Mouse (Mus musculus) T-helper 1 cell (primary cell): ENCODE results near the gene Fxyd2.

ENCODE experiments used
- in situ Hi-C: fragments of 300-600 bp; cut with MboI, MseI; formaldehyde crosslinking; loops from one replicate; pipeline ENCODE4 v1.15.1; 2025; ENCODE audit warnings: high pct_unique_total_duplicates

Gene Fxyd2

GRCm38 (mm10) chr9:45399434-45399833, at the start of gene Fxyd2:
Fxyd2 (plus strand) TSS chr9:45399669.
- in situ Hi-C loops = no loop called here

GRCm38 (mm10) chr9:45349851-45350250, 49.6 kb upstream of the Fxyd2 start:
- in situ Hi-C loops = no loop called here

GRCm38 (mm10) chr9:45355192-45355591, 44.3 kb upstream of the Fxyd2 start:
- in situ Hi-C loops = no loop called here

- in situ Hi-C loops = no loop called here
Observed at GRCm38 (mm10) chr9:45358356-45358755, 41.1 kb upstream of the Fxyd2 start.

- in situ Hi-C loops = no loop called here
Observed at GRCm38 (mm10) chr9:45362051-45362461, 37.4 kb upstream of the Fxyd2 start.

- in situ Hi-C loops = no loop called here
Observed at GRCm38 (mm10) chr9:45363639-45364214, 35.7 kb upstream of the Fxyd2 start.

GRCm38 (mm10) chr9:45367716-45368115, 31.8 kb upstream of the Fxyd2 start:
- in situ Hi-C loops = no loop called here

- in situ Hi-C loops = no loop called here
Observed at GRCm38 (mm10) chr9:45368341-45368901, 31.0 kb upstream of the Fxyd2 start.

- in situ Hi-C loops = no loop called here
Observed at GRCm38 (mm10) chr9:45370117-45370561, 29.3 kb upstream of the Fxyd2 start, which contains the start of gene Fxyd6. Fxyd6 (plus strand) TSS chr9:45370185.

- in situ Hi-C loops = no loop called here
Observed at GRCm38 (mm10) chr9:45370616-45371336, 28.7 kb upstream of the Fxyd2 start.

- in situ Hi-C loops = no loop called here
Observed at GRCm38 (mm10) chr9:45371337-45371707, 28.1 kb upstream of the Fxyd2 start.

- in situ Hi-C loops = no loop called here
Observed at GRCm38 (mm10) chr9:45373896-45374295, 25.6 kb upstream of the Fxyd2 start.

- in situ Hi-C loops = no loop called here
Observed at GRCm38 (mm10) chr9:45374988-45375502, 24.4 kb upstream of the Fxyd2 start.

GRCm38 (mm10) chr9:45376427-45376826, 23.0 kb upstream of the Fxyd2 start:
- in situ Hi-C loops = no loop called here

- in situ Hi-C loops = no loop called here
Observed at GRCm38 (mm10) chr9:45376883-45377282, 22.6 kb upstream of the Fxyd2 start.

GRCm38 (mm10) chr9:45380411-45381251, 18.8 kb upstream of the Fxyd2 start:
- in situ Hi-C loops = loop anchor here (10.0 kb wide), 1 partner anchor 226 kb away; no protein-coding TSS in a partner anchor

GRCm38 (mm10) chr9:45382336-45382735, 17.1 kb upstream of the Fxyd2 start:
- in situ Hi-C loops = loop anchor here (10.0 kb wide), 1 partner anchor 228 kb away; no protein-coding TSS in a partner anchor

GRCm38 (mm10) chr9:45382834-45383233, 16.6 kb upstream of the Fxyd2 start:
- in situ Hi-C loops = loop anchor here (10.0 kb wide), 1 partner anchor 228 kb away; no protein-coding TSS in a partner anchor

- in situ Hi-C loops = loop anchor here (10.0 kb wide), 1 partner anchor 229 kb away; no protein-coding TSS in a partner anchor
Observed at GRCm38 (mm10) chr9:45383883-45384282, 15.6 kb upstream of the Fxyd2 start.

GRCm38 (mm10) chr9:45386698-45387097, 12.8 kb upstream of the Fxyd2 start:
- in situ Hi-C loops = loop anchor here (10.0 kb wide), 1 partner anchor 232 kb away; no protein-coding TSS in a partner anchor

GRCm38 (mm10) chr9:45388385-45388994, 11.0 kb upstream of the Fxyd2 start:
- in situ Hi-C loops = loop anchor here (10.0 kb wide), 1 partner anchor 234 kb away; no protein-coding TSS in a partner anchor
